Mouse (Mus musculus): Measurements from ENCODE around the gene Ankrd11.

- TF ChIP-seq POLR2A (IDR thresholded peaks at IDR 0.05; ENCODE audit: extremely low read depth, insufficient read depth, low read length) (no peak), CTCF (IDR thresholded peaks at IDR 0.05; ENCODE audit: extremely low read depth, insufficient read depth, low read length) (0 out of 2 replicates have a peak, but pooled peaks have one; percentile 15)
Observed at GRCm38 (mm10) chr8:122865441-122865840, 176.6 kb downstream of the Ankrd11 start.

Data from cortical plate, adult 2 months (tissue).